Mouse (Mus musculus) WW6 (cell line): Measurements from ENCODE around the gene Cpne2.

Experiments used
- DNase-seq: peaks from one replicate; pipeline ENCODE4 v3.0.0-alpha.2; 2013; ENCODE audit warnings: low read depth, low spot score

Gene Cpne2

GRCm38 (mm10) chr8:94535631-94536030 lies 2.8 kb downstream of the Cpne2 start:
- no peak for DNase-seq

- DNase-seq: no peak
Measured at GRCm38 (mm10) chr8:94537456-94537855, 4.7 kb downstream of the Cpne2 start.

DNA sequence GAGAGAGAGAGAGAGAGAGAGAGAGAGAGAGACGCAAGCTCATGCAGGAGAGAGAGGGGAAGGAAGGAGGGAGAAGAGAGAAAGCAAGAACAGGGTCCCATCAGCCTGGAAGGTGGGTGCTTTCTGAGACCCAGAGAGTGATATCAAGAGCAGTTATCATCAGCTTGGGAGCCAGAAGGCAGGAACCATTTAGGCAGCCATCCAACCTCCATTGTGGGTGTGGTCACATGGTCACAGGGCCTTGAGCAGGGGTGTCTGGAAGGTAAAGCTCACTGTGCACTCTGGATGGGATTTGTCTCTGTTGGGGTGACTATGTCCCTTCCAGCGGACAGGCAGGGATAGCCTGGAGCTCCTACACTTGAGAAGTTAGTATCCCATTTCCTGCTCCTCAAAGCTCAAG lies 7.2 kb downstream of the Cpne2 start:
- DNase-seq: no peak

GRCm38 (mm10) chr8:94540889-94541795 lies 8.4 kb downstream of the Cpne2 start:
- DNase-seq: no peak

DNA sequence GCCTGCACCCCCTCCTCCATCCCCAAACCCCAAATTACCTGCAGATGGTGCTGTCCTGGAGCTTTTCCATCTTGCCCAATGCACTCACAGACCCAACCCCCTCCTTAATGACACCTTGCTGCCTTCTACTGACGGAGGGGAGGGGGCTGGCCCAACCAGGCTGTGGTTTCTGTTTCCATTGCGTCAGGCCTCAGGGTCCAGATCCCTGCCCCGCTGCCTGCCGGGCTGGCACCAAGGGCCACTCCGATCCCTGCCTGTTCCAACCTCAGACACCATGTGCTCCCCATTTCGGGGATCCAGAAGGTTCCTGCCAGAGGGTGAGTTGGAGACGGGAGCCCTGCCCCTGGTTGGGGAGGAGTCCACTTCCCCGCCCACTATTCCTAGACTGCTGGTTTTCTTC lies 11.2 kb downstream of the Cpne2 start:
- DNase-seq: no peak

DNA sequence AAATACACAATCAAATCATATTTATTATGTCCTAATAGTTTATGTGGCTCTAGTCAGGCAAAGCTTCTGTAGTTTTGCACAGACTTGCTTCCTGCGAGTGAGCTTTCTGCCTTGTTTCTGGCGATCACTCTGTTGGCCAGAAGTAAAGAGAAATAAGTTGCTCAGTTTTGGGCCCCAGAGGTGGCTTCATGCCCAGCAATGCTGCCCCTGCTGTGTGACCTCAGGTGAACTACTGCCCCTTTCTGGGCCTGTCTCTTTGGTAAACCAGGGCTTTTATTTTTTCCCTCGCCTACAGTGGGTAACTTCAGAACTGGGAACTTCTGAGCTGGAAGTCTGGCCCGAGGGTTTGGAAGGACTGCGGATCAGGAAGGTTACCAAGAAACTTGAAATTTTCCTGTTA lies 16.3 kb downstream of the Cpne2 start:
- no peak for DNase-seq

- no peak for DNase-seq
Measured at GRCm38 (mm10) chr8:94549482-94549881, 16.7 kb downstream of the Cpne2 start.

- DNase-seq: no peak
Measured at GRCm38 (mm10) chr8:94549998-94550397, 17.2 kb downstream of the Cpne2 start.

DNA sequence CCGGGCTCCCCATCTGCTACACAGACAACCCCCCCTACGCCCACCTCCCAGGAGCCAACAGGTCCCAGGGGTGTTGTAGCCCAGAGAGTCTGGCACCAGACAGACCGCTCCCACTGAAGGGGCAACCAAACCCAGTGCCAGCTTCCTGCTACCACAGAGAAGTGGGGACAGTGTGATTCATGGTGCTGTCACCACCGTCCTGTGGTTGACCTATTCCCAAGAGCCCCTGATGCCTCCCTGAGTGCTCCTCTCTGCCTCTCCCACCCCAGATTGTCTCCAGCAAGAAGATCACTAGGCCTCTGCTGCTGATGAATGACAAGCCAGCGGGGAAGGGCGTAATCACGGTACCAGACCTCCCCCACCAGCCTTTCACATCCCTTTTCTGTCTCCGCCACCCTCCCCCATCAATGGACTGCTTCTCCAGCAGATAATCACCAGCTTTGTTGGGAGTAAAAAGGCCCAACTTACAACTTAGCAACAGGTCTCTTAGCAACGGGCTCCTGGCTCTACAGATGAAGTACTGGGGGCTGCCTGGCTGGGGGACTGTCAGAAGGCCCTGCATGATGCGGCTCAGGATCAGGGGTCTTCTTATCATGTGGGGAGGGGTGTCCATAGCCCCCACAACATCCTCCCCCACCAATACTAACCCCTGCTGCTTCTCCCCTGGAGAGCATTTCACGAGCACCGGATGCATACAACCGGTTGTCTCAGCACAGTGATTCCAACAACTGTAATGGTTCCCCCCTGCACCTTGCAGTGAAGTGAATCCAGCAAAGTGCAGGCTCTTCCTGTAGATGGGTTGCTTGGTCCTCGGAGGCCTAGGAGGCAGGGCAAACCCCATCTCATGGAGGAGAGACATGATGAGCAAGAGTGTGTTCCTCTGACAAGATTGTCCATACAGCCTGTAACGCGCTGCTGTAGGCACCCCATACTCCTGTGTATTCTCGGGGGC lies 19.0 kb downstream of the Cpne2 start:
- no peak for DNase-seq

DNA sequence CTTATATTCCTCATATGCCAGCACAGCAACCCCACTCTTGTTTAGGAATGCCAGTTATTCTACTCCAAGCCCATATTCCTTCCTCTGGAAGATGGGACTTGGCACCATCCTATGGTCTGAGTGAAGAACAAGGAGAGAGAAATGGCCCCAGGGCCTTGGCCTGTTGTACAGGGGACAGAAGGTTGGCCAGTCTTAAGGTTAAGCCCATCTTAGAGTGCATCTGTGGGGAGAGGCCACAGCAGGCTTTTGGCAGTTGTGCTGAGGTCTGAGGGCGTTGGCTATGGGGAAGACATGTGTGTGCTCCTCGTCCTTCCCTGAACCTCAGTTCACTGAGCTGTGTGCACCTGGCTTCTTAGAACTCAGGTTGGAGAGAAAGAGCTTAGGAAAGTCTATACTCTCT lies 19.9 kb downstream of the Cpne2 start:
- no peak for DNase-seq

DNA sequence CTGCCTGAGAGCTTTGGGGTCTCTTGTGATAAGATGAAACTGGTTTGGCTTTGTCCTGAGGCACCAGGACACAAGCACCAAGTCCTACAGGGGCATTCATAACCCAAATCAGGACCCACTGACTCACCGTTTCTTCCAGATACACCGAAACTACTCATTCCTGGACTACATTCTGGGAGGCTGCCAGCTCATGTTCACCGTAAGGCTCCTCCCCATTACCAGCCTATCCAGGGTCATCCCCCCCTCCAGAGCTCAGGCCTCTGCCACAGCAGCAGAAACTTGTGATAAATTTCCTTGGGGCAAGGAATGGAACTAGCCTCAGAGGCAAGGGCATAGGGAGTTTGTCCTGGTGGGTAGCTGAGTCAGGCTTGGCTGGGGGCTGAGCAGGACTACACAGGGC lies 24.5 kb downstream of the Cpne2 start:
- no peak for DNase-seq

DNA sequence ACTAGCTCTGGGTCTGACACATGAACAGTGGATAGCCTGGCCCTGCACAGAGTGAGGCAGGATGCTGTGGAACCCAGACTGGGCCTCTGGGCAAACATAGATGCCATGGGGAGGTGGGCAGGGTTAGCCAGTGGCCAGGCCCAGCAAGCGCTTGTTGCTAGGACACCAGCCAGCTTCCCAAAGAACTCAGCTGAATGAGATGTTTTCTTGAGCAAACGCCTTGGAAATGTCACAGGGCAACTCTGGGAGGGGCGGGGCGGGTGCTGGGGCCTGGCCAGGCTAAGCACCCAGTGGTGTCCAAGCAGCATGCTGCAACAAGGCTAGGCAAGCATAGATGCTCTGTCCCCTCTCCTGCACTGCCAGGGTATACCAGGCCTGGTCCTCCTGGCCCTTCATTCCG lies 28.5 kb downstream of the Cpne2 start:
- DNase-seq: no peak

DNA sequence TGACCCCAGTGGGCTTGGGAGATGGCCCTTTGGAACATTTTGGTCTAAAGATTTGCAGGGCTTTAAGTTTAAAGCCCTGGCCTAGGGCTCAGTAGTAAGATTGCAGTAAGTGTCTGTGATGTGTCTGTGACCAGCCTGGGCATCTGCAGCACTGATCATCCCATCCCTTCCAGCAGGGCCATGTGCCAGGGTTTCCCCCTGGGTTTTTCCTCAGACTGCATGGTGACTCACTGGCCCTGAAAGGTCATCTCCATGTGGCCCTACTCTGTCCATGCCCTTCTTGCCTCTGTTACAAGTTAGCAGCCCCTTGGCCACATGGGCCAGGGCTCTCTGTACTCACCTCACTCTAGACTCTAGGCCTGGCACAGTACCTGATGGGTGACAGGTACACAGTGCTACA lies 31.6 kb downstream of the Cpne2 start:
- no peak for DNase-seq

GRCm38 (mm10) chr8:94566033-94566432 lies 33.2 kb downstream of the Cpne2 start:
- no peak for DNase-seq

DNA sequence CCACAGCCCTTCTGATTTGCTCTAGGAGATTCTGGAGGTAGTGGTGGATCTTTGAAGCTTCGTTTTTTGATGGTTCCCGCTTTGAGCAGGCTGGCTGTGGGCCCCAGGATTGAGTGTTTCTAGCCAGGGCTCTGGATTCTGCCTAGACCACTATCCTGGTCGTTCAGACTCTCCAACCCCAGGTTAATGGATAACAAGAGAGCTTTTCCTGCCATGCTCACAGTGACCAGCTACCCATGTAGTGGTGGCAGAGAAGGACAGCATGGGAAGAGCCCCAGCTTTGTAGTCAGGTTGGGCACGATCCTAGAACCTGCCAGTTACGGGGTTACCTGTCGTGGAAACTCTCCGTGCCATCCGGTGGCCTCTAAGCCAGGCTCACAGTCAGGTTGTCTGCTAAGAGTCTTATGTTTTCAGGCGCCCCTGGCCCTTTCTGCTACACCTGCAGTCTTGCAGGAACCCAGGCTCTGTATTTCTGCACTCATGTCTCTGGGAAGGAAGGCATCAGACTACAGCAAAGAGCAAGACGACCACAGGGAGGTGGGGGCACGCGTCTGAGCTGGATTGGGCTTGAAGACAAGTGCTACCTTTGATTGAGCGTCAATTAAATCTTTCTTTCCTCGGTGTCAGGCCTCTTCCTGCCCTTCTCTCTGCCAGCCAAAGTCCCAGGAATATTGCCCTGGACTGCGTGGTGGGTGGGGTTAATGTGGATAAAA lies 33.8 kb downstream of the Cpne2 start:
- no peak for DNase-seq

GRCm38 (mm10) chr8:94567159-94567849 lies 34.5 kb downstream of the Cpne2 start:
- DNase-seq: no peak

GRCm38 (mm10) chr8:94568098-94568497 lies 35.3 kb downstream of the Cpne2 start:
- no peak for DNase-seq

DNA sequence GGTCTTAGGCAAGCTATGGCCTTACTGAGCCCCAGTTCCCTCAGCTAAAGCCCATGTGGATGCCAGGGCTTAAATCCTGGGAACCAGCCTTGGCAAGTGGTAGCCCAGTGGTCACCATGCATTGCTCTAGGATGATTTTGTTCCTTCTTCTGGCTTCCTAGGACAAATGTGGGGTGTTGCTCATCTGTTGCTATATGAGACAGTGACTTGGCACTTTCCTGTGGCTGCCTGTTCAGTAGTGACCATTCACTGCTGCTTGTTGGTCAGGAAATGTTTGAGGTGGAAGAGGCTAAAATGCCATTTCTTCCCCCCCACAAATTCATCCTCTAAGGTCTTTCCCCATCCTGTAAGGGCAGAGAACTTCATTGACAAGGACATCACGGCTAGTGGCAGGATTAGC lies 36.6 kb downstream of the Cpne2 start:
- DNase-seq: no peak

GRCm38 (mm10) chr8:94571896-94572295 lies 39.1 kb downstream of the Cpne2 start:
- no peak for DNase-seq

DNA sequence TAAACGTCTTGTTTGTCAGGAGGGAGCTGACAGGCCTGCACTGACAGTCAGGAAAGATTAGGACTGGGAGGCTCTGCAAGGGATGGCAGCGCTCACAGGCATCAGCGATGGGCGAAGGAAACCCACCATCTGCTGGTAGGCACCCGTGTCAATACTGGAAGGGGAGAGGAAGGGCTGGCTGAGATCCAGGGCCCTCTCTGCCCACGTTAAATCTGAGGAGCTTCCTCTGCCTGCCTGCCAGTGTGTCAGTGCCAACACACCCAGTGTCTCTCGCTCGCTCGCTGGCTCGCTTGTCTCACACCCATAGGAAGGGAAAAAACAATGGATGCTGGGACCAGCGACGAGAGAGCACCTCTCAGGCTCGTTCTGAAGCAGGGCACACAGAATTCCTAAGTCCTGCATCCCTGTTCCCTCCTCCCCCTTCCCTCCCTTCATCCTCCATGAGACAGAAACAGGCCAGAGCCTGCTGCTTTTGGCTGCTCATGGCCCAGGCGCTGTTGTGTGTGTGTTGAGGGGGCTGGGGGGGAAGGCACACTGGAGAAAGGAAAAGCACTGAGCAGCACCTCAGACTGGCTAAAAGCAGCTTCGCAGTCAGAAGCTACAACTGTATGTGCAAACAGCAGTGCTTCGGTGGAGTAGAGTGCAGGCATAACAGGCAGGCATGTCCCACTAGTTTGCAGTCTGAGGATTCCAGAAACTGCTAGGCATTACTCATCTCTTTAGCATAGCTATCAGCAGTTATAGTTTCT lies 41.5 kb downstream of the Cpne2 start:
- no peak for DNase-seq

GRCm38 (mm10) chr8:94575148-94575547 lies 42.4 kb downstream of the Cpne2 start:
- DNase-seq: no peak
